Mouse (Mus musculus): ENCODE data around the gene Epb41l4b. TPM values are rescaled to one million over a fixed set of nuclear protein-coding genes. Genes with fewer than 3 reads are reported as not detected.

Epb41l4b gene
- polyA plus RNA-seq, 1 experiment from 2014 or later = 2.3 TPM

- Histone ChIP-seq H3K9me3 (no peaks in the 10 kb centered on the region), H3K9ac (replicated peaks) (no peak overlapping the region), H3K27me3 (no peaks in the 10 kb centered on the region), H3K4me1 (replicated peaks) (peaks cover 4% of the 10 kb centered on the region; the same call in 1 of the 2 replicates), H3K27ac (no peak overlapping the region), H3K4me3 (replicated peaks) (no peak overlapping the region), H3K36me3 (no peaks in the 10 kb centered on the region), H3K4me2 (replicated peaks) (no peak overlapping the region)
- no peak for ATAC-seq
- WGBS = 78% methylated on average over 1 of the region's 1 CpGs
These were observed 25.0 kb upstream of the Epb41l4b start for GRCm38 (mm10) chr4:57168277-57168676.

- WGBS = 62% methylated on average over 12 of the region's 12 CpGs
- peaks cover 13% of the 10 kb centered on the region; the same call in 1 of the 2 replicates for H3K4me1 ChIP-seq (replicated peaks)
- H3K27me3 ChIP-seq = no peaks in the 10 kb centered on the region
- H3K4me3 ChIP-seq (replicated peaks) = no peak overlapping the region
- H3K4me2 ChIP-seq (replicated peaks) = no peak overlapping the region
- no peak for ATAC-seq
- H3K9ac ChIP-seq (replicated peaks) = no peak overlapping the region
- no peaks in the 10 kb centered on the region for H3K9me3 ChIP-seq
- no peak overlapping the region for H3K27ac ChIP-seq
- no peaks in the 10 kb centered on the region for H3K36me3 ChIP-seq
These were observed 24.0 kb upstream of the Epb41l4b start for GRCm38 (mm10) chr4:57166922-57167870.

GRCm38 (mm10) chr4:57165654-57166053 lies 22.4 kb upstream of the Epb41l4b start:
- Histone ChIP-seq H3K4me3 (replicated peaks) (no peak overlapping the region), H3K9me3 (no peaks in the 10 kb centered on the region), H3K36me3 (no peaks in the 10 kb centered on the region), H3K27me3 (no peaks in the 10 kb centered on the region), H3K9ac (replicated peaks) (no peak overlapping the region), H3K27ac (no peak overlapping the region), H3K4me2 (replicated peaks) (no peak overlapping the region), H3K4me1 (replicated peaks) (peaks cover 13% of the 10 kb centered on the region; the same call in 1 of the 2 replicates)
- no peak for ATAC-seq
- WGBS = 62% methylated on average over 3 of the region's 3 CpGs

GRCm38 (mm10) chr4:57164578-57165210 lies 21.5 kb upstream of the Epb41l4b start:
- no peak overlapping the region for H3K4me3 ChIP-seq (replicated peaks)
- no peaks in the 10 kb centered on the region for H3K27me3 ChIP-seq
- H3K36me3 ChIP-seq = no peaks in the 10 kb centered on the region
- H3K4me2 ChIP-seq (replicated peaks) = no peak overlapping the region
- no peak for ATAC-seq
- no peak overlapping the region for H3K27ac ChIP-seq
- 89% methylated on average over 9 of the region's 9 CpGs for WGBS
- H3K9ac ChIP-seq (replicated peaks) = no peak overlapping the region
- H3K4me1 ChIP-seq (replicated peaks) = peaks cover 13% of the 10 kb centered on the region; the same call in 1 of the 2 replicates
- H3K9me3 ChIP-seq = no peaks in the 10 kb centered on the region

- H3K27ac ChIP-seq = no peak overlapping the region
- ATAC-seq = peak; percentile 77; the same call in 1 of the 2 replicates
These were observed 19.8 kb upstream of the Epb41l4b start for GRCm38 (mm10) chr4:57162789-57163722.

GRCm38 (mm10) chr4:57160571-57160970 lies 17.3 kb upstream of the Epb41l4b start:
- Histone ChIP-seq H3K9me3 (no peaks in the 10 kb centered on the region), H3K27me3 (no peaks in the 10 kb centered on the region), H3K9ac (replicated peaks) (no peak overlapping the region), H3K27ac (no peak overlapping the region), H3K36me3 (no peaks in the 10 kb centered on the region), H3K4me3 (replicated peaks) (no peak overlapping the region), H3K4me1 (replicated peaks) (peaks cover 13% of the 10 kb centered on the region; the same call in 1 of the 2 replicates), H3K4me2 (replicated peaks) (no peak overlapping the region)
- WGBS = 86% methylated on average over 7 of the region's 7 CpGs
- ATAC-seq = no peak

More at GRCm38 (mm10) chr4:57162789-57163722, 19.8 kb upstream of the Epb41l4b start:
- H3K4me1 ChIP-seq (replicated peaks) = peaks cover 13% of the 10 kb centered on the region; the same call in 1 of the 2 replicates
- no peak overlapping the region for H3K4me2 ChIP-seq (replicated peaks)
- H3K9ac ChIP-seq (replicated peaks) = no peak overlapping the region
- WGBS = 23% methylated on average over 10 of the region's 10 CpGs
- H3K4me3 ChIP-seq (replicated peaks) = no peak overlapping the region
- no peaks in the 10 kb centered on the region for H3K9me3 ChIP-seq
- H3K36me3 ChIP-seq = no peaks in the 10 kb centered on the region
- no peaks in the 10 kb centered on the region for H3K27me3 ChIP-seq

- H3K4me2 ChIP-seq (replicated peaks) = no peak overlapping the region
- no peak overlapping the region for H3K9ac ChIP-seq (replicated peaks)
- no peaks in the 10 kb centered on the region for H3K27me3 ChIP-seq
- H3K36me3 ChIP-seq = no peaks in the 10 kb centered on the region
- 80% methylated on average over 8 of the region's 8 CpGs for WGBS
- ATAC-seq = no peak
- peaks cover 10% of the 10 kb centered on the region for H3K4me1 ChIP-seq (replicated peaks)
- no peak overlapping the region for H3K27ac ChIP-seq
- H3K4me3 ChIP-seq (replicated peaks) = no peak overlapping the region
- no peaks in the 10 kb centered on the region for H3K9me3 ChIP-seq
These were observed 13.4 kb upstream of the Epb41l4b start for GRCm38 (mm10) chr4:57156549-57157169.

GRCm38 (mm10) chr4:57153838-57154237 lies 10.6 kb upstream of the Epb41l4b start:
- Histone ChIP-seq H3K36me3 (no peaks in the 10 kb centered on the region), H3K27ac (no peak overlapping the region), H3K27me3 (0 out of 2 replicates have a peak, but pooled peaks cover 3% of the 10 kb centered on the region), H3K4me3 (replicated peaks) (no peak overlapping the region), H3K9me3 (no peaks in the 10 kb centered on the region), H3K4me2 (replicated peaks) (peak overlapping the region; percentile 23), H3K9ac (replicated peaks) (no peak overlapping the region), H3K4me1 (replicated peaks) (peaks cover 10% of the 10 kb centered on the region)
- ATAC-seq = peak; percentile 67
- 52% methylated on average over 8 of the region's 8 CpGs for WGBS

- H3K9ac ChIP-seq (replicated peaks) = no peak overlapping the region
- WGBS = 9% methylated on average over 9 of the region's 9 CpGs
- H3K4me2 ChIP-seq (replicated peaks) = peak overlapping the region; percentile 23
- H3K36me3 ChIP-seq = no peaks in the 10 kb centered on the region
- 0 out of 2 replicates have a peak, but pooled peaks cover 3% of the 10 kb centered on the region for H3K27me3 ChIP-seq
- H3K4me3 ChIP-seq (replicated peaks) = no peak overlapping the region
- H3K9me3 ChIP-seq = no peaks in the 10 kb centered on the region
- ATAC-seq = peak; percentile 84
- H3K27ac ChIP-seq = no peak overlapping the region
- H3K4me1 ChIP-seq (replicated peaks) = peaks cover 10% of the 10 kb centered on the region
These were observed 10.0 kb upstream of the Epb41l4b start for GRCm38 (mm10) chr4:57153068-57153835.

- no peak overlapping the region for H3K4me2 ChIP-seq (replicated peaks)
- no peak overlapping the region for H3K27ac ChIP-seq
- no peak overlapping the region for H3K4me3 ChIP-seq (replicated peaks)
- H3K9me3 ChIP-seq = no peaks in the 10 kb centered on the region
- no peaks in the 10 kb centered on the region for H3K36me3 ChIP-seq
- peaks cover 2% of the 10 kb centered on the region for H3K4me1 ChIP-seq (replicated peaks)
- WGBS = 63% methylated on average over 3 of the region's 3 CpGs
- ATAC-seq = no peak
- peaks cover 21% of the 10 kb centered on the region for H3K27me3 ChIP-seq
- H3K9ac ChIP-seq (replicated peaks) = no peak overlapping the region
These were observed 4.9 kb upstream of the Epb41l4b start for GRCm38 (mm10) chr4:57148182-57148581.
